Mouse (Mus musculus) spleen, adult 2 months (tissue): ENCODE measurements at regions not wholly inside any gene's neighbourhood (a gene's known extent, or its start where the extent isn't known, plus 50 kb on each side); places are given as distances from the start of the nearest gene placed in this dataset.

ENCODE experiments used
- DNase-seq, 2 experiments: peaks; one replicate each; pipeline versions ENCODE4 v3.0.0 to v3.0.0-alpha.2; 2012 to 2021; ENCODE audit warnings: low spot score in 2 of 2, low read depth in 1 of 2
- H3K27ac ChIP-seq: fragments of 200-500 bp; 2 replicates; pipeline ENCODE4 v1.5.1; 2012; ENCODE audit warnings: low read length, inconsistent platforms; ENCODE audit not compliant: insufficient read depth
- H3K27me3 ChIP-seq: fragments of 200-500 bp; 2 replicates; pipeline ENCODE4 v1.6.1; 2012; ENCODE audit warnings: mild to moderate bottlenecking, moderate library complexity, low read length, inconsistent platforms; ENCODE audit not compliant: control insufficient read depth, insufficient read depth
- H3K36me3 ChIP-seq: fragments of 200-500 bp; 2 replicates; pipeline ENCODE4 v1.6.1; 2012; ENCODE audit warnings: mild to moderate bottlenecking, low read length, inconsistent platforms; ENCODE audit not compliant: control insufficient read depth, insufficient read depth
- H3K4me1 ChIP-seq: fragments of 200-500 bp; 2 replicates; pipeline ENCODE4 v1.6.1; 2011; ENCODE audit warnings: inconsistent platforms; ENCODE audit not compliant: control insufficient read depth, insufficient read depth, insufficient read length
- H3K4me3 ChIP-seq: fragments of 200-500 bp; 2 replicates; pipeline ENCODE4 v1.5.1; 2011; ENCODE audit warnings: mild to moderate bottlenecking, inconsistent platforms; ENCODE audit not compliant: insufficient read depth, insufficient read length; ENCODE audit errors: extremely low read depth
- CTCF ChIP-seq: fragments of 200-500 bp; IDR thresholded peaks from 2 replicates; pipeline ENCODE4 v1.5.1; 2011; ENCODE audit warnings: mild to moderate bottlenecking, inconsistent platforms; ENCODE audit not compliant: insufficient read depth, insufficient read length, insufficient replicate concordance; ENCODE audit errors: extremely low read depth
- POLR2A ChIP-seq: fragments of 200-500 bp; IDR thresholded peaks from 2 replicates; pipeline ENCODE4 v1.6.1; 2011; ENCODE audit warnings: low read depth, low read length, inconsistent platforms
- WGBS: fragments of 180-500 bp; shearing (Covaris S2); methylation state at CpG from one replicate; pipeline ENCODE4 v1.1.7; 2018; 5-methylcytosine and 5-hydroxymethylcytosine counted together

GRCm38 (mm10) chr7:67454458-67454857 lies 81.8 kb upstream of the Mef2a start:
- Histone ChIP-seq H3K4me3 (no peak overlapping the region), H3K27ac (no peak overlapping the region), H3K27me3 (no peaks in the 10 kb centered on the region), H3K36me3 (no peaks in the 10 kb centered on the region), H3K4me1 (peaks cover 8% of the 10 kb centered on the region; the same call in 1 of the 2 replicates)
- 87% methylated on average over 4 of the region's 4 CpGs for WGBS
- TF ChIP-seq CTCF (no peak), POLR2A (no peak)
- no peak for DNase-seq

GRCm38 (mm10) chr7:67451157-67451793 lies 78.6 kb upstream of the Mef2a start:
- DNase-seq = peak; percentile 43 to 47
- H3K27me3 ChIP-seq = no peaks in the 10 kb centered on the region
- peaks cover 8% of the 10 kb centered on the region; the same call in 1 of the 2 replicates for H3K4me1 ChIP-seq
- no peak overlapping the region for H3K4me3 ChIP-seq
- no peak for TF ChIP-seq POLR2A
- TF ChIP-seq CTCF = no peak
- WGBS = 62% methylated on average over 6 of the region's 6 CpGs
- H3K36me3 ChIP-seq = no peaks in the 10 kb centered on the region
- no peak overlapping the region for H3K27ac ChIP-seq

GRCm38 (mm10) chr7:67446606-67447005 lies 73.9 kb upstream of the Mef2a start:
- WGBS = 89% methylated on average over 9 of the region's 9 CpGs
- Histone ChIP-seq H3K4me1 (peaks cover 17% of the 10 kb centered on the region; the same call in 1 of the 2 replicates), H3K4me3 (no peak overlapping the region), H3K27ac (no peak overlapping the region), H3K27me3 (no peaks in the 10 kb centered on the region), H3K36me3 (no peaks in the 10 kb centered on the region)
- TF ChIP-seq POLR2A (no peak), CTCF (no peak)
- no peak for DNase-seq

GRCm38 (mm10) chr7:67445203-67446041 lies 72.8 kb upstream of the Mef2a start:
- 12% methylated on average over 12 of the region's 12 CpGs for WGBS
- H3K27ac ChIP-seq = peak overlapping the region; percentile 51
- H3K4me1 ChIP-seq = peaks cover 13% of the 10 kb centered on the region; the same call in 1 of the 2 replicates
- H3K36me3 ChIP-seq = no peaks in the 10 kb centered on the region
- TF ChIP-seq CTCF (no peak), POLR2A (no peak)
- no peak overlapping the region for H3K4me3 ChIP-seq
- H3K27me3 ChIP-seq = no peaks in the 10 kb centered on the region
- DNase-seq = peak in 1 of 2 experiments; percentile 36

- no peaks in the 10 kb centered on the region for H3K27me3 ChIP-seq
- no peak overlapping the region for H3K4me3 ChIP-seq
- H3K4me1 ChIP-seq = peaks cover 13% of the 10 kb centered on the region; the same call in 1 of the 2 replicates
- peak overlapping the region; percentile 16; the same call in 1 of the 2 replicates for H3K27ac ChIP-seq
- 5% methylated on average over 3 of the region's 3 CpGs for WGBS
- TF ChIP-seq POLR2A (no peak), CTCF (no peak)
- DNase-seq = no peak
- H3K36me3 ChIP-seq = no peaks in the 10 kb centered on the region
Measured at GRCm38 (mm10) chr7:67444523-67444942, 71.9 kb upstream of the Mef2a start.

- H3K4me1 ChIP-seq = peaks cover 13% of the 10 kb centered on the region; the same call in 1 of the 2 replicates
- 90% methylated on average over 3 of the region's 3 CpGs for WGBS
Measured at GRCm38 (mm10) chr7:67443666-67444065, 71.0 kb upstream of the Mef2a start.

More at GRCm38 (mm10) chr7:67443666-67444065, 71.0 kb upstream of the Mef2a start:
- Histone ChIP-seq H3K36me3 (no peaks in the 10 kb centered on the region), H3K27ac (no peak overlapping the region), H3K4me3 (no peak overlapping the region), H3K27me3 (no peaks in the 10 kb centered on the region)
- no peak for TF ChIP-seq POLR2A
- no peak for TF ChIP-seq CTCF
- DNase-seq = no peak
